In the genomic region with DNA sequence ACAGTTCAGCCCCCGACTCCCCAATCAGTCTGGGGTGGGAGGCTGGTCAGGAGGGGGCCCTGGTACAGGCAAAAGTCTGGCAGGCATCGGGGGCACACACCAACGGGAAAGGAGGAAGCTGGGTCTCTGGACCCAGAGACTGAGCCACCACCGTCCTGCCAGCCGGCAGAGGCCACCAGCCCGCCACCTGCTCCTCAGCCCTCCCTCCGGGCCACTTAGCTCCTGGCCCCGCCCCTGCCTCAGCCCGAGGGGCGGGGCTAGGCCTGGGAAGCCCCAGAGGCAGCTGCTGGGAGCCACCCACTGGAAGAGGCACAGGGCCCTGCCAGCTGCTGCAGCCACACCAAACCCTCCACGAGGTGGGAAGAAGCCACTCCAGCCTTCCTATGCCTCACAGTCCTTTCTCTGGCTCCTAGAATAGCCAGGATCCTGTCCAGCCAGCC, we compare ENCODE assay signal across 8 mouse cellular contexts. TPM values are rescaled to one million over a fixed set of nuclear protein-coding genes. Genes with fewer than 3 reads are reported as not detected.
DNase-seq lines count a peak whose midpoint lies in the region; ATAC-seq lines count a peak whose summit lies in the region.

Gene Mfng, minus strand, starts transcription at position 186 of the 440 bp plus-strand sequence.

- peaks cover 56% of the 10 kb centered on the region for H3K4me1 ChIP-seq in hindbrain, embryonic 12.5 days
- peaks cover 49% of the 10 kb centered on the region for H3K4me1 ChIP-seq in megakaryocyte, embryonic 14.5 days

- no peaks in the 10 kb centered on the region for H3K36me3 ChIP-seq in hindbrain, embryonic 12.5 days
- H3K36me3 ChIP-seq in megakaryocyte, embryonic 14.5 days (replicated peaks; ENCODE audit: low read length), result peaks cover 37% of the 10 kb centered on the region

- WGBS in hindbrain, embryonic 12.5 days, result 3% methylated on average over 11 of the region's 11 CpGs

- H3K27ac ChIP-seq in hindbrain, embryonic 12.5 days, result peak within 1 kb of the TSS; percentile 96

- peak within 1 kb of the TSS; percentile 37 for H3K4me3 ChIP-seq in hindbrain, embryonic 12.5 days
- H3K4me3 ChIP-seq in megakaryocyte, embryonic 14.5 days (replicated peaks), result peak within 1 kb of the TSS; percentile 95

- peak within 1 kb of the TSS; percentile 49 for H3K4me2 ChIP-seq in hindbrain, embryonic 12.5 days (replicated peaks)

- peak; percentile 48 for DNase-seq in NIH3T3 (ENCODE audit: low read depth)
- DNase-seq in c-Kit-positive CD71-negative TER-119-negative erythroid progenitor cells, embryonic 14.5 days (ENCODE audit: low read depth), result peak; percentile 83
- DNase-seq in gastrocnemius, adult 18-20 months (ENCODE audit: low spot score), result peak; percentile 64
- DNase-seq in left cerebral cortex, postnatal 25 days (ENCODE audit: low spot score in 2 of 2), result peak; percentile 30 to 46
- DNase-seq in right cerebral cortex, postnatal 14 days, result peak; percentile 58
- no peak for DNase-seq in adipocyte (ENCODE audit: low spot score)

- no peaks in the 10 kb centered on the region for H3K9me3 ChIP-seq in hindbrain, embryonic 12.5 days (replicated peaks)
- H3K9me3 ChIP-seq in megakaryocyte, embryonic 14.5 days, result peaks cover 5% of the 10 kb centered on the region

- no peaks in the 10 kb centered on the region for H3K27me3 ChIP-seq in hindbrain, embryonic 12.5 days
- H3K27me3 ChIP-seq in megakaryocyte, embryonic 14.5 days (replicated peaks), result peaks cover 2% of the 10 kb centered on the region

- H3K9ac ChIP-seq in hindbrain, embryonic 12.5 days, result peak within 1 kb of the TSS; percentile 62

- peak; percentile 73 for ATAC-seq in hindbrain, embryonic 12.5 days (ENCODE audit: low FRiP score)

- intact Hi-C loops in left cerebral cortex, postnatal 25 days (cut with DNase I), result no loop called here

RNA-seq across cellular contexts. Expression of gene Mfng, which starts in this region (rescaled TPM):
- total RNA-seq in gastrocnemius, adult 18-20 months (2021), result 1 to 10 TPM; 1.8 to 3.6 TPM
- 51.7 and 58.0 TPM in 2 replicates for polyA plus RNA-seq in hindbrain, embryonic 12.5 days (2016; fragmentation: Nextera tagmentation; extraction: Ambion mirVana)
- 1 to 10 TPM; 6.0 to 6.1 TPM for total RNA-seq in left cerebral cortex, postnatal 25 days (2021)
- polyA plus RNA-seq in megakaryocyte, embryonic 14.5 days (2012; ENCODE audit: insufficient read depth, low replicate concordance), result 36.6 and 48.4 TPM in 2 replicates
